Mouse (Mus musculus) G1E-ER4 (cell line): ENCODE data around the gene Mta3. TPM values are rescaled to one million over a fixed set of nuclear protein-coding genes. Genes with fewer than 3 reads are reported as not detected.

Experiments used
- GATA1 ChIP-seq: IDR thresholded peaks from one replicate; pipeline ENCODE4 v1.8.0; 2012; ENCODE audit warnings: low read length, inconsistent platforms
- polyA plus RNA-seq: library from polyadenylated mRNA; stranded (reverse); fragments of >175 nt; gene quantifications from 2 replicates; pipeline ENCODE4 v1.2.3, GENCODE M21; 2012

The Mta3 gene
- polyA plus RNA-seq, 1 experiment, result 147 TPM

DNA sequence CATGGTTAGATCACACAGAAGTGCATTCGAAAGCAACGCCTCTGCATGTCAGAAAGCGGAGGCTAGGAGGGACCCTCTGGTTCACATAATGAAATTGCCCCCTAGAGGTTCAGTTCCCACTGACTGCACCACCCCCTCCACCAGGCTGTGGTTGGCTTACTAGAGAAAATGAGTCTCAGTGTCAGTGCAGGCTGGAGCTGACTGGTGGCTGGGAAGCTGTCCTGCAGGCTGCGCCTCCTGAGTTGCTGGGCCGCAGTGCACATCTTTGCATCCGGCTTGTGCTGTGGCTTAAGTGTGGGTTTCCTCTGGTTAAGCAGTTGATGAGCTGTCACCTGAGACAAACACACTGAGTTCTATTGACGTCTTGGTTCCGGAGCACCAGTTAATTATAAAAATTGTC is 66.7 kb downstream of the Mta3 start:
- no peak for TF ChIP-seq GATA1

GRCm38 (mm10) chr17:83776965-83777364 is 71.0 kb downstream of the Mta3 start:
- TF ChIP-seq GATA1, result no peak

- TF ChIP-seq GATA1, result no peak
These were observed 71.6 kb downstream of the Mta3 start for GRCm38 (mm10) chr17:83777462-83778051.

- no peak for TF ChIP-seq GATA1
These were observed 74.3 kb downstream of the Mta3 start for GRCm38 (mm10) chr17:83780228-83780627.

- TF ChIP-seq GATA1, result no peak
These were observed 76.8 kb downstream of the Mta3 start for GRCm38 (mm10) chr17:83782740-83783139.

DNA sequence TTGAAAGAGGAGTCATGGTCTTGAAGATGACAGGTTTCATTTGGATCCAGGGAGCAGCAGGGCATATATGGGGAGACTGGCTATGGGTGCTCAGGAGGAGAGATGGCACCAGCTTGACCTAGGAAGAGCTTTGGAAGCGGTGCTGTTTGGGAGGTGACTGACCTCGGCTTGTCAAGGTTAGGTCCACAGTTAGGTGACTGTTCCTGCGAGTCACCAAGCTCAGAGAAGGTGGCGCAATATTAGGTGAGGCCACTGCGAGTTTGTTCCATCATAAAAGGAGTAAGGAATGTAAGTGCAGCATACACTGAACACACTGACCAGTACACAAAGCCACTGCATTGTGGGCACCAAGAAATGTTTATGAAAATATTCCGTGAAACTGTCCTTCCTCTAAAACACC is 80.5 kb downstream of the Mta3 start:
- TF ChIP-seq GATA1, result no peak

GRCm38 (mm10) chr17:83790158-83790557 is 84.2 kb downstream of the Mta3 start:
- TF ChIP-seq GATA1, result no peak

DNA sequence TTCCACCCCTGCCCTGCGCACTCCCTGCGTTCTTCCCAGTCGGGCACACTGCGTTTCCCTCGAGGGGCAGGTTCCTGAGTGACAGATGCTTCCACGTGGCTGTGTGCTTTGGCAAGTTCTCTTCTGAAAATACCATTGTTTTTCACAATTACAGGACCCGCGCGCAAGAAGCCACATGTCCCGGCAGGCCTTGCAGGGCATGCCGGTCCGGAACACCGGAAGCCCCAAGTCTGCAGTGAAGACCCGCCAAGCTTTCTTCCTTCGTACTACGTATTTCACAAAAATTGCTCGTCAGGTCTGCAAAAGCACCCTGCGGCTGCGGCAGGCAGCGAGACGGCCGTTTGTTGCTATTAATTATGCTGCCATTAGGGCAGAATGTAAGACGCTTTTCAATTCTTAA is 86.4 kb downstream of the Mta3 start:
- no peak for TF ChIP-seq GATA1

GRCm38 (mm10) chr17:83795121-83795520 is 89.2 kb downstream of the Mta3 start:
- no peak for TF ChIP-seq GATA1

GRCm38 (mm10) chr17:83799506-83800050 is 93.6 kb downstream of the Mta3 start:
- no peak for TF ChIP-seq GATA1

DNA sequence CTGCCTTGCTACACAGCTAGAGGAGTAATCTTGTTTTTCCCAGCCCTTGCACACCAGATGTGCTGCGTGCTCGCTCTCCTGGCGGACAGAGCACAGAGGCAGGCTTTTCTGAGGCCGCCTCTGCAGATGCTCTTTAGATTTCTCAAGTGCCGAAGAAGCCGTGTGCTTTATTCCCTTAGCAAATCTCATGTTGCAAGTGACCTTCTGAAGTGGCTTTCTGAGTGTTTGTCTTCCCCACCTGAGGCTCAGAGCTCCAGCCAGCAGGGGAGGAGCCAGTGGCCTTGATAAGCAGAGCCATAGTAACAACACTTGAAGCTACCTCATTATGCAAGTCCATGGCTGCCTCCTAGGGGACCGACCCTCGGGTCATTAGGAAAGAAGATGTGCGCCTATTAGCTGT is 98.0 kb downstream of the Mta3 start:
- TF ChIP-seq GATA1, result no peak

DNA sequence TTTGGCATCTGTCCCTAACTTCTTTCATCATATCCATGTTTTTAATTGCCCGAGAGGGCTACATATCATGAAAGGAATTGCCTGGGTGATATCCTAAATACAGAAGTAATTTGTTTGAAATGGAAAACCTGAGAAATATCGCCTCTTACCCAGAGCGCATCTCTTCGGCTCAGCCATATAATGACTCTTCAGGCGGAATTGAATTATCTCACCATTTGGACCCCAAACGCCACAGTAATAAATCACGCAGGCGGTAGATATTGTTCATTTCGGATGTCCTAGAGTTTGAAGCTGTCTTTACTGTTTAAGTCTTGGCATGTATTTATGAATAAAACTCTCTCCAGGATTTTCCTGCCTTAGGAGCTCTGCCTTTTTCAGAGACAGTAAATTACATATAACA is 99.1 kb downstream of the Mta3 start:
- TF ChIP-seq GATA1, result no peak

DNA sequence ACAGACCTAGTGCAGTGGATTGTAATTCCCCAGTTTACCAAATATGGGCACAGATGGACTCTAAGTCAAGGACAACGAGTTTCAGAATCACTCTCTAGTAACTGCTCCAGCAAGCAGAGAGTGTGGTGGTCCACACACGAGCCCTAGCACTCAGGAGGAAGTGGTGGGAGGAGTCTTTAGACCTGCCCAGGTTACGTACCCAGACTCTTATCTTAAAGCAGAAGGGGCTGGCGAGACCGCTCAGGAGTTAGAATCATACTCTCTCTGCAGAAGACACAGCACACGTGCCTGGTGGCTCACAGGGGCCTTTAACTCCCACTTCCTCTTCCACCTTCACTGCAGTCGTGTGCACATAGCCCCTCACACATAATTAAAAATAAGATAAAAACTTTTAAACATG is 101.4 kb downstream of the Mta3 start:
- TF ChIP-seq GATA1, result no peak

DNA sequence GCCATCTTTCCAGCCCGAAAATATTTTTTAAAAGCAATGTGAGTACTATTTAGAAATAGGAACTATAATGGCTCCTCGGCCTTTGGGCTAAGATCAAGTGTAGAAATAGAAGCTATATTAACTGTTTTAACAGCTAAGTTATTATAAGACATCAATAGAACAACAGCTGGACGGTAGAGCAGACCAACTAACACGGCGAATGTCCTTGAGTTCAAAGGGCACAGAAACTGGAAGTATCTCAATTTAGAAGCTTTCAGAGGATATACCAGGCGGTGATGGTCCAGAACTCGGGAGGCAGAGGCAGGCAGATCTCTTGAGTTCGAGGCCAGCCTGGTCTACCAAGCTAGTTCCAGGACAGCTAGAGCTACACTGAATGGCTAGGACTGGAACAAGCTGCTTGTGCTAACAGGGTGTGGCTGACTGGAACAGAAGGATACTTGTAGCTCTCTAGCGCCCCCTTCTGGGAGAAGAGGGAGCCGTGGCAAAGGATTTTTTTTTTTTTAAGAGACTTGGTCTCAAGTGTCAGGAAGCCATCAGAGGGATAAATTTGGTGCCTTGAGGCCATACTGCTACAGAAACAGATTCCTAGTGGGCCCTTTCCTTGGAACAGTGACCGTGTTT is 101.9 kb downstream of the Mta3 start:
- no peak for TF ChIP-seq GATA1

- TF ChIP-seq GATA1, result no peak
These were observed 102.6 kb downstream of the Mta3 start for GRCm38 (mm10) chr17:83808476-83809098.

GRCm38 (mm10) chr17:83809197-83809829 is 103.3 kb downstream of the Mta3 start:
- TF ChIP-seq GATA1, result no peak
